Mouse (Mus musculus) hindbrain, postnatal 0 days (tissue): ENCODE data around the gene Aldh1a3. TPM values are rescaled to one million over a fixed set of nuclear protein-coding genes. Genes with fewer than 3 reads are reported as not detected.

Source experiments
- ATAC-seq: fragments of 200-750 bp; cut with Nextera tagmentation; 2 replicates; pipeline ENCODE4 v1.8.0; 2017; ENCODE audit warnings: mild to moderate bottlenecking, moderate TSS enrichment, moderate library complexity
- DNase-seq: peaks from one replicate; pipeline ENCODE4 v3.0.0-alpha.2; 2015; ENCODE audit warnings: low spot score
- H3K27ac ChIP-seq: fragments of 300-500 bp; sonication (generic); 2 replicates; pipeline ENCODE4 v1.5.1; 2014; ENCODE audit warnings: mild to moderate bottlenecking
- H3K27me3 ChIP-seq: fragments of 300-500 bp; sonication (generic); 2 replicates; pipeline ENCODE4 v1.6.1; 2014; ENCODE audit warnings: low read length, mixed read lengths; ENCODE audit not compliant: insufficient read depth
- H3K36me3 ChIP-seq: fragments of 300-500 bp; sonication (generic); 2 replicates; pipeline ENCODE4 v1.6.1; 2014; ENCODE audit warnings: low read length, mixed read lengths; ENCODE audit not compliant: insufficient read depth
- H3K4me1 ChIP-seq: fragments of 300-500 bp; sonication (generic); 2 replicates; pipeline ENCODE4 v1.6.1; 2014; ENCODE audit warnings: antibody characterized with exemption, low read length, mixed read lengths; ENCODE audit not compliant: insufficient read depth
- H3K4me2 ChIP-seq: fragments of 300-500 bp; sonication (generic); 2 replicates; pipeline ENCODE4 v1.6.1; 2014; ENCODE audit warnings: low read depth, mild to moderate bottlenecking, low read length, moderate library complexity, mixed read lengths
- H3K4me3 ChIP-seq: fragments of 300-500 bp; sonication (generic); 2 replicates; pipeline ENCODE4 v1.5.1; 2014; ENCODE audit warnings: low read length
- H3K9ac ChIP-seq: fragments of 300-500 bp; sonication (generic); replicated peaks from 2 replicates; pipeline ENCODE4 v1.6.1; 2014; ENCODE audit warnings: mild to moderate bottlenecking, low read length, moderate library complexity, mixed read lengths
- H3K9me3 ChIP-seq: fragments of 300-500 bp; sonication (generic); 2 replicates; pipeline ENCODE4 v1.6.1; 2016; ENCODE audit warnings: low read length, mixed read lengths
- CTCF ChIP-seq: IDR thresholded peaks from 2 replicates; pipeline ENCODE4 v1.5.1; 2016; ENCODE audit warnings: antibody characterized with exemption, control low read depth, low read depth
- WGBS: fragments of 180-500 bp; shearing (Covaris S2); extraction: QIAGEN DNeasy Blood & Tissue Kit; methylation state at CpG from one replicate; pipeline ENCODE4 v1.1.7; 2014; 5-methylcytosine and 5-hydroxymethylcytosine counted together
- polyA plus RNA-seq: library from polyadenylated mRNA; unstranded; fragments of >200 nt; fragmentation: Nextera tagmentation; extraction: Ambion mirVana; gene quantifications from 2 replicates; pipeline ENCODE4 v1.2.1, GENCODE M21; 2015
- total RNA-seq: library from RNA; depleted of rRNA; stranded (reverse); fragments of >200 nt; gene quantifications from 2 replicates; pipeline ENCODE4 v1.2.3, GENCODE M21; 2014

Aldh1a3 gene
- total and polyA plus RNA-seq, 2 experiments from 2014 or later: 3.5 to 4.6 TPM

DNA sequence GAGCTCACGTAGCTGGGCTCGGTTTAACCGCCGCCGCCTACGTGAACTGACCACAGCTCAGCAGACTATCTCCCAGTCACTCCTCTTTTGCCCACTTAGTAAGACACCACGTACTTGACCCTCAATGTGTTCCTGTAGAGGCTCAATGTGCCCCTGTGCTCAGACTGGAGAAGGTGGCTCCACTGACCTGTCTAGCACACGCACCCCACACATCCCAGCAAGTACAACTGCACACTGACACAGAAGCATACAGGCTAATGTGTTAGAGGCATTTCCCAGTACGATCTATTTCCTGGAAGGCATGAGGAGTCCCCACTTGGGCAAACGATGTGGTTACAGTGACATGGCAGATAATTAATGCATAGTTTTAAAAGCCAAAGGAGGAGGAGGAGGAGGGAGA, 50.8 kb downstream of the Aldh1a3 start:
- Histone ChIP-seq H3K4me3 (no peak overlapping the region), H3K4me2 (no peak overlapping the region), H3K9ac (no peak overlapping the region), H3K9me3 (no peaks in the 10 kb centered on the region), H3K27me3 (no peaks in the 10 kb centered on the region), H3K27ac (no peak overlapping the region), H3K4me1 (no peaks in the 10 kb centered on the region), H3K36me3 (no peaks in the 10 kb centered on the region)
- WGBS: 87% methylated on average over 10 of the region's 10 CpGs
- DNase-seq: no peak
- no peak for ATAC-seq
- TF ChIP-seq CTCF: no peak

DNA sequence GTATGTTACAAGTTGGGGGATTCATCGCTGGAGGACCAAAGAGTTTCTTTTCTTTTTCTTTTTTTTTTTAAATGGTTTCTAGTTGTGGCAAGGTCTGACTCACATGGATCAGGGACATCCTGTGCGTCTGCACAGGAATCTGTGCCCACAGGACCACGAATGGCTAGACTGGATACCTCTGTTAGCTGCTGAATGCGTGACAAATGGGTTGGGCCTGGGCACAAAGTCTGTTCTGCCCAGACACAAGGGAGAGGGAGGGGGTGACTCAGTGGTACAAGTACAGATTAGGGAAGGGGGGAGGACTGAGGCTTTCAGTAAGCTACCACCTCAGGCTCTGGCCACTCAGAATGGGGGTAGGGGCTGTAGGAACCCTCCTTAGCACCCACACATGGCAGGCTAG, 51.6 kb downstream of the Aldh1a3 start:
- Histone ChIP-seq H3K4me2 (no peak overlapping the region), H3K9me3 (no peaks in the 10 kb centered on the region), H3K27me3 (no peaks in the 10 kb centered on the region), H3K4me3 (no peak overlapping the region), H3K4me1 (no peaks in the 10 kb centered on the region), H3K27ac (no peak overlapping the region), H3K36me3 (no peaks in the 10 kb centered on the region), H3K9ac (no peak overlapping the region)
- DNase-seq (no peak), ATAC-seq (no peak)
- TF ChIP-seq CTCF: no peak
- WGBS: 83% methylated on average over 4 of the region's 4 CpGs

DNA sequence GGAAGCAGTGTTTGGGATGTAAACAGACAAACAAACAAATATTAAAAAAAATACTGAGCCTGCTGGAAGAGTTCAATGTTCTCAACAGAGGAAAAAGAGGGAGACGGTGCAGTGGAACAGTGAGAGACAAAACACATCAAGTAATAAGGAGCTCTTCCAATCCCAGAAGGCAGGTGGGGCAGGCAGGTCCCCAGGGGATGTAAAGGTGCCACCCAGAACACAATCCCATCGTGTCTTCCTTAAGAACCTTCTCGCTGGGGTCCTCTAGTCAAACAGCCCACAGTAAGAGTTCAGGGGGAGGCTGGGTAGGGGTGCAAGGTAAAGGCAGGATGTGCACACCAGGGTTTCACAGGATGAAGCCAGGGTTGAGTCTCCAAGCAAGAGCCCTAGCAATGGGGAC, 53.9 kb downstream of the Aldh1a3 start:
- Histone ChIP-seq H3K36me3 (no peaks in the 10 kb centered on the region), H3K27ac (no peak overlapping the region), H3K4me2 (no peak overlapping the region), H3K9me3 (no peaks in the 10 kb centered on the region), H3K9ac (no peak overlapping the region), H3K27me3 (no peaks in the 10 kb centered on the region), H3K4me3 (no peak overlapping the region), H3K4me1 (no peaks in the 10 kb centered on the region)
- WGBS: 94% methylated on average over 3 of the region's 3 CpGs
- DNase-seq (no peak), ATAC-seq (no peak)
- TF ChIP-seq CTCF: no peak

DNA sequence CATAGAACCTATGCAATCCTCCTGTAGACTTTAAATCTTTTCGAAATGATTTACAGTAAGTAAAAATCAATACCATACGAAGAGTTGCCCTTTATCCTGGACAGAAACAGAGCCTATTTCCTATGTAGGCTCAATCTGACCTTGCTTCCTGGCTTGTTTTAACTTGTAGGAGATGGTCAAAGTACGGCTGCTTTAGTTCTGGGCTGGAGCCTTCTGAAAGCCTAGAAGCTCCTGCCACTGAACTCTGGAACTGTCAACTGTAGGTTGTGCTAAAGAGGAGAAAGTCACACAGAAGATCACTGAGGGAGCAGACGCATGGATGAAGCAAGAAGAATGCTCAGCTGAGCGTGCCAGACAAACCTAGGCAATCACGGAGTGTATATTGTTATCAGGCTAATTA, 56.3 kb downstream of the Aldh1a3 start:
- TF ChIP-seq CTCF: no peak
- no peak for DNase-seq
- H3K4me3 ChIP-seq: no peak overlapping the region
- H3K27ac ChIP-seq: no peak overlapping the region
- H3K4me2 ChIP-seq: no peak overlapping the region
- H3K9ac ChIP-seq: no peak overlapping the region
- no peaks in the 10 kb centered on the region for H3K27me3 ChIP-seq
- H3K9me3 ChIP-seq: no peaks in the 10 kb centered on the region
- H3K36me3 ChIP-seq: no peaks in the 10 kb centered on the region
- no peak for ATAC-seq
- H3K4me1 ChIP-seq: no peaks in the 10 kb centered on the region
- WGBS: 85% methylated on average over 6 of the region's 6 CpGs

DNA sequence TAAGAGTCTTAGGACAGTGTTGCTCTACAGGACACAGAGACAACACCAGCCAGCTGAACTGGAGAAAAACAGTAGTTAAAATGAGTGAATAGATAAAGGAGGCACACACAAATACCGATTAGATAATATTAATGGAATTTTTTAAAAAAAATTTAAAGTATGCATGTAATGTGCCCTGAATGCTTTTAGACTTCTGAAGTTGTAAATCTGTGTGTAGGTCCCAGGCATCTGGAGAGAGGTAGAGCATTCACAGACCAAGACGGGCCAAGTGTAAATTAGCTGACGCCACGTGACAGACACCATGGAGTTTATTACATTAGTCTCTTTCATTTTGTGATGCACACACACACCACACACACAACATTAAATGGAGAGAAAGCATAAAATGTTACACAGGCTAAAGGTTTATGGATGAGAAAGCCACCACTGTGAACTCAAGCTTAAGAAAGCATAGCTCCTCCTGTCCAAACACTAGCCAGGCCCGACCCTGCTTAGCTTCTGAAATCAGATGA, 57.3 kb downstream of the Aldh1a3 start:
- Histone ChIP-seq H3K4me3 (no peak overlapping the region), H3K4me1 (no peaks in the 10 kb centered on the region), H3K27me3 (no peaks in the 10 kb centered on the region), H3K4me2 (no peak overlapping the region), H3K9me3 (no peaks in the 10 kb centered on the region), H3K36me3 (no peaks in the 10 kb centered on the region), H3K27ac (no peak overlapping the region), H3K9ac (no peak overlapping the region)
- DNase-seq: no peak
- ATAC-seq: no peak
- no peak for TF ChIP-seq CTCF
- WGBS: 79% methylated on average over 5 of the region's 5 CpGs

DNA sequence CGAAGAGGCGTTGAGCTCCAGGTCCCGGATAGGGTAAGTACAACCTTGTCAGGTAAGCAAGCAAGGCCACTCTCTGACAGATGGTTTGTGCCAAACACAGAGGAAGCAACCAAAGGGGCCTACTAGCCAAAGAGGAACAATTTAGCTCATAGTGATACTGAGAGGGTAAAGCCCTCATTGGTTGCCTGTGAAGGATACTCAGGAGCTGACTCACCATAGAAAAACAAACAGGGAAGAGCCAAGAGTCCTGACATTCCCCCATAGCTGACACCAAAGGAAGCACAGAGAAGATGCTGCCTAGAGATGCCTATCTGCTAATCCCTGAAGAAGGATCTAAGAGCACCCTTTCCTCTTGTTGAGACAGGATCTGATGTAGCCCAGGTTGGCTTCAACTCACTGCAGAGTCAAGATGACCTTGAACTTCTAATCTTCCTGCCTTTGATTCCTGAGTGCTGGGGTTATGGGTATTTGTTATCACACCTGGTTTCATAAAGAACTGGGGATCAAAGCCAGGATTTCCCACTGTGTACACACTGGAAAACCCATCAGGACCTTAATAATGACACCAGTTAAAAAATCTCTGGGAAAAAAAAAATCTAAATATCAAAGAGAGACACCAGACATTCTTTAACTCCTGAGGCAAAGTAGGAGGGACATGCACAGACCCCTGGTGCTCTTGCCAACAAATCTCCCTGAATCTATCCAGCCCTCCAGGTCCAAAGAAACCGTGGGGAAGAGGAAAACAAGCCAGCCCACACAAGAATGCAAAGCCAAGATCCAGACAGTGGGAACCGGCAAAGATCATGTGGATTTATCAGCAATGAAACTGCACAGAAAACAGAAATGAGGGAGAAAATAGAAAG, 58.0 kb downstream of the Aldh1a3 start:
- Histone ChIP-seq H3K9me3 (no peaks in the 10 kb centered on the region), H3K4me2 (no peak overlapping the region), H3K9ac (no peak overlapping the region), H3K4me1 (no peaks in the 10 kb centered on the region), H3K27ac (no peak overlapping the region), H3K4me3 (no peak overlapping the region), H3K27me3 (no peaks in the 10 kb centered on the region), H3K36me3 (no peaks in the 10 kb centered on the region)
- DNase-seq (no peak), ATAC-seq (no peak)
- WGBS: 69% methylated on average over 5 of the region's 5 CpGs
- no peak for TF ChIP-seq CTCF

DNA sequence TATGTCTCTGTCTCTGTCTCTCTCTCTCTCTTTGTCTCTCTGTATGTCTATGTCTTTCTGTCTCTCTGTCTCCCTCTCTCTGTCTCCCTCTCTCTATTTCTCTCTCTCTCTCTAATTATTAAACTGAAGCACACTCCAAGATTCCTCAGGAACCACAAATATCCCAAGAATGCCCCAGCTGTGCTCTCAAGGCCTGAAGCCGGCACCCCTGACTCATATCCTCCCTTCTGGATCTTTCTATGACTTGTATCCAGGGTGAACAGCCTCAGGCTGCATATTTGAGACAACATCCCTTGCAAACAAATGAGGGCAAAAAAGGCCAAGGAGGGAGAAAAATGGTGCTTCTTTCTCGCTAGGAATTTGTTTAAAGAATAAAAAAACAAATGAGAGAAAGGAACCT, 61.4 kb downstream of the Aldh1a3 start, which contains the start of gene Gm10974:
Gene Gm10974 (plus strand): TSS at position 2 of the 400 bp plus-strand sequence.
- no peak within 1 kb of the TSS for H3K27ac ChIP-seq
- H3K9ac ChIP-seq: no peak within 1 kb of the TSS
- 0 out of 2 replicates have a peak, but pooled peaks cover 2% of the 10 kb centered on the region for H3K9me3 ChIP-seq
- TF ChIP-seq CTCF: no peak
- no peaks in the 10 kb centered on the region for H3K36me3 ChIP-seq
- H3K4me3 ChIP-seq: no peak within 1 kb of the TSS
- H3K4me2 ChIP-seq: no peak within 1 kb of the TSS
- no peaks in the 10 kb centered on the region for H3K4me1 ChIP-seq
- DNase-seq (no peak), ATAC-seq (no peak)
- 57% methylated on average over 2 of the region's 2 CpGs for WGBS
- H3K27me3 ChIP-seq: no peaks in the 10 kb centered on the region
